Mouse (Mus musculus) hematopoietic stem cell, adult 5-6 weeks (primary cell): ENCODE results near the gene Fli1. TPM values are rescaled to one million over a fixed set of nuclear protein-coding genes. Genes with fewer than 3 reads are reported as not detected.

Experiments
- ATAC-seq, 2 experiments: fragments of 125-278 bp in 1 of 2; replicated peaks in 1 of 2; 2 replicates each; pipeline ENCODE4 v1.8.0; 2016 to 2017; ENCODE audit warnings: inconsistent platforms in 2 of 2, mild to moderate bottlenecking in 2 of 2, moderate number of reproducible peaks in 2 of 2, low read depth in 1 of 2, moderate TSS enrichment in 1 of 2; ENCODE audit not compliant: low FRiP score in 2 of 2, poor library complexity in 2 of 2, severe bottlenecking in 2 of 2, insufficient read depth in 1 of 2, low TSS enrichment in 1 of 2
- total RNA-seq: library from RNA; stranded (forward); fragments of 172-1452, 232-1000 nt; gene quantifications from 2 replicates; pipeline ENCODE4 v1.2.3, GENCODE M21; 2017

Gene Fli1
- total RNA-seq, 1 experiment from 2014 or later, result 123 TPM

DNA sequence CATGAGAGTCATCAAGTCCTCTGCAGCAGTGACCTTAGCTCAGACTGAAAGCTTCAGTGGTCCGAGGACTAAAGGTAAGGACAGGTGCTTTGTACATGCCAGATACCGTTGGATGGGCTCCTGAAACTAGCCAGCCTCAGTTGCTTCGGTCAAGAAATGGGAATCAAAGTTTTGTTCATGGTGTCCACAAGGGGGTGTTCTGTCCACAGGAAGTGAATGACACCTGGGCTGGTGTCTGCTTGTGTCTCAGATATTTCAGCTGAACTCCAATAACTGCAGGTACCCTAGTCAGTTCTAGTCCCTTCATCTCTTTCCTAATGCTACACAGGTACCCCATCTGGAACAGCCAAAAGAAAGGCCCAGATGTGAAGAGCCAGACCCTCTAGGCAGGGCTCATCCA is 86.0 kb downstream of the Fli1 start:
- no peak for ATAC-seq

- ATAC-seq, result no peak
These were observed 92.5 kb downstream of the Fli1 start for GRCm38 (mm10) chr9:32450161-32450560.

DNA sequence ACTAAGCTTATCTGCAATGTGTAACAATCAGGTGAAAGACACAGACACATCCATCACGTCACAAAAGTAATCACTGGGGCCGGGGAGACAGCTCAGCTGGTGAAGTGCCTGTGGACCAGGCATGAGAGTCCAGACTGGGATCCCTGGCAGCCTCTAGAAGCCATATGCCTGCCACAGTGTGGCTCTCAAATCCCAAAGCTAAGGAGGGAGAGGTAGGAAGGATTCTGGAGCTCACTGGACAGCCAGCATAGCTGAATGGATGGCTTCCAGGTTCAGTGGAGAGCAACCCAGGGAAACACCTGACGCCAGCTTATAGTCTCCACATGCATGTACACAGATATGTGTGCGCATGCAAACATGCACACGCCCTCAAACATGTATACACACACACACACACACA is 93.9 kb downstream of the Fli1 start:
- ATAC-seq, result no peak

GRCm38 (mm10) chr9:32445789-32446188 is 96.9 kb downstream of the Fli1 start:
- peak; percentile 66 to 73; a peak in 2 of 4 replicates for ATAC-seq

DNA sequence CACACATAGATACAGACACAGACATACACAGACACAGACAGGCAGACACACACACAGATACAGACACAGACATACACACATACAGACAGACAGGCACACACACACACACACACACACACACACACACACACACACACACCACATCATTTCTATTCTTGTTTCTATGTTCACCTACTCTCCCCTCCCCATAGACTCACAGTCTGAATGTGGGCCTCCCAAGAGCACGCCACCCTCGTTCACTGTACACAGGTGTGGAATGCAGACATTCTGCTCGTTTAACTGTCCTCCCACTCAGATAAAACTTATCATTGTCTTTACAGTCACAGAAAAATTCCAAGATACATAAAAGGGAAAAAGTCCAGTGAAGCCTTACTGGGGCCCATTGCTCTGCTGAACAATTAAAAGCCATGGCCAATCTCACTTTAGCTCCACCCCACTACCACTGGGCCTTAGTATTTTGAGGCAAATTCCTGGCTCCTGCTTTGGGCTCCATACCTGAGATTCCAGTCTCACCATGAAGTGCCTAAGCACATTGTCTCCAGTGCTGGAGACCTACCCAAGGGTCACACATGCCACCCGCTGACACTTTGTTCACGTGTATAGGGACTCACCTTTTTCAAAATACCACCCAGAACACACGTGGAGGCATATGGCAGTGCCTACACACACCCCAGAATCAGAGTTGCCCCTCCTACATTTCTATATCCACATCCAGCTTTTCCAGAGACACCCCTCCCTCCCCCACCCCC is 98.0 kb downstream of the Fli1 start:
- no peak for ATAC-seq

DNA sequence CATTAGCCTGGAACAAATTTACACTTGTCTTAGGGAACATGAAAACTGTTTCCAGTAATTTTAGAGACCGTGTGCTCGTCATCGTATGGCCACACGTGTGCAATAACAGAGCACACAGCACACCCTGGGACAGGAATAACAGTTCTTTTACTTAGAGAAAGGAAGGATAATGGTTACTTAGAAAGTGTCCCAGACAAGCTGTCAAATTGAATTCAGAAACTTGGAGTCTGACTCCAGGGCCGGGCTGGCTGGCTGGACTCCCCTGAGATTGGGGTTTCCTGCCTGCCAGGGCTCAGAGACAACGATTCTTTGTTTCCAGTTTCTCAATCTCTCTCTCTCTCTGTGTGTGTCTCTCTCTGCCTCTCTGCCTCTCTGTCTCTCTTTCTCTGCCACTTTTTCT is 98.8 kb downstream of the Fli1 start:
- no peak for ATAC-seq

DNA sequence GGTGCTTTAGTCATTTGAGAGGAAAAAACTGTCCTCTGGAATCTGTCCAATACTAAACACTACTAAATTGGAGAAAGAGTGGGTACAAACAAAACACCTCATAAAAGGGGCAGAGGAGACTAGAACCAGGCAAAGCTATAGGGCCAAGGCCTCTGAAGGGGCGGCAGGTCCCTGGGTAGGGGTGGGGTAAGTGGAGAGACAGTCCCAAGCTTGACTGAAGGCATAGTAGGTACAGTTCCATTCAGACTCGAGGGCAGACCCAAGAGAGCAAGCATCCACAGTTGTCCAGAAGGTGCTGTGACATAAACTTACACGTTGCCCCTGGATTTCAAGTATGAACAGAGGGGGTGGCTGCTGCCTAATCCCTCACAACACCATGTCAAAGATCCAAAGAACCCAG is 99.5 kb downstream of the Fli1 start:
- ATAC-seq, result no peak

GRCm38 (mm10) chr9:32434241-32435213 is 108.1 kb downstream of the Fli1 start:
- ATAC-seq, result no peak

DNA sequence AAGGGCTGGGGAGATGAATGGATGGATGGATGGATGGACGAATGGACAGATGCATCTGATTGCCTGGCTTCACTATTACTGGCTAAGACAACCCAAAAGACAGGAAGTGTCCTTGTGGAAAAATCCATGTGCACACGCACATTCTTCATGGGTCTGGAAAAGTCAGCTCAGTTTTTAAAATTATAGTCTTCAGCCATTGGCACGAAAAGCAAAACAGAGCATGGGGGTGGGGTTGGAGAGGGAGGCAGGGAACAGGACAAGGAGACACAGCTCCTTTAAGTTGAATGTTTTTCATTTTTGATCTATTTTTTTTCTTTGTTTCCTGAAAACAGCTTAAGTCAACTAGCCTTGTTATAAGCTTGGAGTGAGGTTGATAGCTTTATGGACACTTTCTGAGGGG is 111.6 kb downstream of the Fli1 start:
- ATAC-seq, result no peak

- no peak for ATAC-seq
These were observed 117.3 kb downstream of the Fli1 start for GRCm38 (mm10) chr9:32425321-32425720.

- ATAC-seq, result 0 out of 4 replicates have a peak, but pooled peaks of 1 of the 2 experiments have one; percentile 12
These were observed 122.0 kb downstream of the Fli1 start for GRCm38 (mm10) chr9:32420711-32421110.

GRCm38 (mm10) chr9:32417466-32418116 is 125.1 kb downstream of the Fli1 start:
- ATAC-seq, result no peak

DNA sequence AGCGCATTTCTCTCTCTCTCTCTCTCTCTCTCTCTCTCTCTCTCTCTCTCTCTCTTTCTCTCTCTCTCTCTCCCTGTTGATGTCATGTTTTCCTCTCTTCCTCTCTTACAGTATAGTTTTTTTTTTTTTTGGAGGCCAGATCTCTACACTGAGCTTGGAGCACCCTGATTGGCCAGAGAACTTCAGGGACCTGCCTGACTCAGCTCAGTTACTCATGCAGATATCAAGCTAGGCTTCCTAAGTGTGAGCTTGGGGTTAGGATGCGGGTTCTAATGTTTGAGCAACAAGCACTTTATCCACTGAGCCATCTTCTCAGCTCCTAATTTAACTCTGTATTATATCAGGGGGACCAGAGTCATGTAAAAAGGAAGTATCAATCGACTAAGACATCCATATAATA is 126.7 kb downstream of the Fli1 start:
- ATAC-seq, result no peak

DNA sequence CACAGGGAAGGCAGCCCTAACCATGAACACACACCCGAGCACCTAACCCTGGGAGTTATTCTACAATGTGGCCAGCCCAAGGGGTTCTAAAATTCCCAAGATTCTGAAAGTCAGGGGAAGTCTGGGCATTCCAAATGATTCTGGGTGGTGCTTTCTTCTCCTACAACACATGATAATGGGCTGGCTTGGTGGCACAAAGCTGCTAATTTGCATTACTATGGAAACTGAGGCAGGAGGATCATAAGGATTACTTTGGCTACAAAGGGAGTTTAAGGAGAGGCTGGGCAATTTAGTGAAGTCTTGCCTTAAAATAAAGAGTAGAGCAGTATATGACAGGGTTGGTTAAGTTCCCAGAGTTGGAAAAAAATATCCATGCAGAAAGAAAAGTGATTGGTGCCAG is 127.7 kb downstream of the Fli1 start:
- no peak for ATAC-seq

DNA sequence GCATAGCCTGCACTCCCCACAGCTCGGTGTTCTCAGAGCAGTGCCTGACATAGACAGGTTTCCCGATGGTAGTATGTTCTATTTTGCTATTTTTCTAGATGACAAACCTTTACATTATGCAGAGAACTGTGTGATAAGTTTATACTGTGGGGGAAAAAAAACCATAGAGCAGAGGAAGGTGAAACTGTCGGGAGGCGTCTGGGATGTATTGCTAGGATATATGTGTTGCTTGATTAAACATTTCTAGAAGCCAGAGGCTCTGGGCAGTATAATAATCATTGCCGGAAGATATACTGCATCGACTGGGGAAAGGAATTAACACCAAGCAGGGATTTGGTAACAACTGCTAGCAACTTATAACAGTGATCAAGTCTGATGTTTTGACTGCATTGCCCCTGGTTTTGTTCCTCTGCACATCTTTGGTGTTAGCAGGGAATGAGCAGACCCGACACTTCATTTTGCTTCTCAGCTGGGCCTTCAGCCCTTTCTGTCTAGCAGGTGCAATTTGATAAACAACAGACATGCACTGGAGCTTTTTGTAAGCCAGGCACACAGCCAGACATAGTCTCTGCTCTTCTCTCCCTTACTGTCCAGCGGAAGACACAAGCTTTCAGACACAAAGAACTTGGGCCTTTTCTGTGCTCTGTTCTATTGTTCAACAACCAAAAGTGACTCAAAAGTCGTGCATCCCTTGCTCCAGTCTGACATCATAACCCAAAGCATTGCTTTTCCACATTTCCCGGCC is 129.7 kb downstream of the Fli1 start:
- no peak for ATAC-seq

DNA sequence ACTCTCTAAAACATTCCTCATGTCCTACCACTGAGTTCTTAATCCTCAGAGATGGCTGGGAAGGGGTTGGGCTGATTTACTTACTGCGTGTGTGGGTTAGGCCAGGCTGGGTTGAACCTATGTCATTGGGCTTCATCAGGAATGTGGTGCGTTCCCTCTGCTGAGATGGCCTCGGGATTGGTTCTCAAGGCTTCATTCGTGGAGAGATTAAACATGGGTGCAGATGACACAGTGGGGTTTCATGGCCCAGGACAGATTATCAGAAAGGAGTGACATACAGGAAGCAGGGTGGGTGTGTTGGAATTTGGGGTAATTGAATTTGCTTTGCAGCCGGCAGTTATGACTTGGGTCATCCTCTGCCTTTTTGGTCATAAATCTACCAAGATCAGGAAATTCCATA is 131.2 kb downstream of the Fli1 start:
- no peak for ATAC-seq

- no peak for ATAC-seq
These were observed 132.0 kb downstream of the Fli1 start for GRCm38 (mm10) chr9:32410671-32411070.
